Mouse (Mus musculus): ENCODE data around the gene Il5. TPM values are rescaled to one million over a fixed set of nuclear protein-coding genes. Genes with fewer than 3 reads are reported as not detected.

Il5 gene
- polyA plus RNA-seq, 1 experiment from 2014 or later: not detected

- Histone ChIP-seq H3K27me3 (replicated peaks; ENCODE audit: control insufficient read depth, insufficient read depth, low read length) (peaks cover 17% of the 10 kb centered on the region), H3K4me3 (ENCODE audit: low read depth, low read length) (peak overlapping the region; percentile 74), H3K9me3 (ENCODE audit: control insufficient read depth, low read length) (no peaks in the 10 kb centered on the region), H3K4me1 (replicated peaks; ENCODE audit: control insufficient read depth, insufficient read depth, low read length) (peaks cover 15% of the 10 kb centered on the region), H3K9ac (ENCODE audit: low read depth, low read length) (peak overlapping the region; percentile 59), H3K4me2 (peak overlapping the region; percentile 95), H3K36me3 (ENCODE audit: control insufficient read depth, insufficient read depth, low read length) (no peaks in the 10 kb centered on the region; the same call in 1 of the 2 replicates), H3K27ac (ENCODE audit: low read depth, low read length) (peak overlapping the region; percentile 55; the same call in 1 of the 2 replicates)
- DNase-seq (ENCODE audit: low spot score) (peak; percentile 67), ATAC-seq (replicated peaks; ENCODE audit: low FRiP score) (peak; percentile 65)
- under 1% methylated on average over 75 of the region's 75 CpGs for WGBS
Observed at GRCm38 (mm10) chr11:53770125-53770791, 49.7 kb downstream of the Il5 start.

GRCm38 (mm10) chr11:53771001-53771744 is 50.6 kb downstream of the Il5 start:
- peak overlapping the region; percentile 95 for H3K4me2 ChIP-seq
- no peak for ATAC-seq (replicated peaks; ENCODE audit: low FRiP score)
- H3K4me3 ChIP-seq (ENCODE audit: low read depth, low read length): peak overlapping the region; percentile 74
- WGBS: 72% methylated on average over 11 of the region's 11 CpGs
- no peak overlapping the region for H3K27ac ChIP-seq (ENCODE audit: low read depth, low read length)
- H3K36me3 ChIP-seq (ENCODE audit: control insufficient read depth, insufficient read depth, low read length): no peaks in the 10 kb centered on the region; the same call in 1 of the 2 replicates
- peaks cover 13% of the 10 kb centered on the region for H3K4me1 ChIP-seq (replicated peaks; ENCODE audit: control insufficient read depth, insufficient read depth, low read length)
- peaks cover 17% of the 10 kb centered on the region for H3K27me3 ChIP-seq (replicated peaks; ENCODE audit: control insufficient read depth, insufficient read depth, low read length)
- no peaks in the 10 kb centered on the region for H3K9me3 ChIP-seq (ENCODE audit: control insufficient read depth, low read length)
- no peak overlapping the region for H3K9ac ChIP-seq (ENCODE audit: low read depth, low read length)
- no peak for DNase-seq (ENCODE audit: low spot score)

GRCm38 (mm10) chr11:53772536-53772935 is 51.9 kb downstream of the Il5 start:
- Histone ChIP-seq H3K4me1 (replicated peaks; ENCODE audit: control insufficient read depth, insufficient read depth, low read length) (peaks cover 13% of the 10 kb centered on the region), H3K27me3 (replicated peaks; ENCODE audit: control insufficient read depth, insufficient read depth, low read length) (peaks cover 17% of the 10 kb centered on the region), H3K4me2 (0 out of 2 replicates have a peak overlapping the region, but pooled peaks have one; percentile 25), H3K9me3 (ENCODE audit: control insufficient read depth, low read length) (no peaks in the 10 kb centered on the region), H3K9ac (ENCODE audit: low read depth, low read length) (no peak overlapping the region), H3K36me3 (ENCODE audit: control insufficient read depth, insufficient read depth, low read length) (peaks cover 2% of the 10 kb centered on the region; the same call in 1 of the 2 replicates), H3K4me3 (ENCODE audit: low read depth, low read length) (no peak overlapping the region), H3K27ac (ENCODE audit: low read depth, low read length) (no peak overlapping the region)
- DNase-seq (ENCODE audit: low spot score) (no peak), ATAC-seq (replicated peaks; ENCODE audit: low FRiP score) (no peak)
- 59% methylated on average over 9 of the region's 9 CpGs for WGBS

GRCm38 (mm10) chr11:53773087-53773486 is 52.5 kb downstream of the Il5 start, which contains the start of gene Gm17334:
Gm17334 (minus strand) TSS chr11:53773187.
- no peak for ATAC-seq (replicated peaks; ENCODE audit: low FRiP score)
- Histone ChIP-seq H3K4me3 (ENCODE audit: low read depth, low read length) (no peak within 1 kb of the TSS), H3K9me3 (ENCODE audit: control insufficient read depth, low read length) (no peaks in the 10 kb centered on the region), H3K36me3 (ENCODE audit: control insufficient read depth, insufficient read depth, low read length) (peaks cover 2% of the 10 kb centered on the region; the same call in 1 of the 2 replicates), H3K4me2 (0 out of 2 replicates have a peak within 1 kb of the TSS, but pooled peaks have one; percentile 25), H3K4me1 (replicated peaks; ENCODE audit: control insufficient read depth, insufficient read depth, low read length) (peaks cover 13% of the 10 kb centered on the region), H3K27ac (ENCODE audit: low read depth, low read length) (no peak within 1 kb of the TSS), H3K9ac (ENCODE audit: low read depth, low read length) (no peak within 1 kb of the TSS), H3K27me3 (replicated peaks; ENCODE audit: control insufficient read depth, insufficient read depth, low read length) (peaks cover 17% of the 10 kb centered on the region)
- WGBS: 81% methylated on average over 5 of the region's 5 CpGs
- no peak for DNase-seq (ENCODE audit: low spot score)

- no peak overlapping the region for H3K4me2 ChIP-seq
- H3K27ac ChIP-seq (ENCODE audit: low read depth, low read length): no peak overlapping the region
- no peak overlapping the region for H3K9ac ChIP-seq (ENCODE audit: low read depth, low read length)
- H3K4me3 ChIP-seq (ENCODE audit: low read depth, low read length): no peak overlapping the region
- no peak for ATAC-seq (replicated peaks; ENCODE audit: low FRiP score)
- H3K4me1 ChIP-seq (replicated peaks; ENCODE audit: control insufficient read depth, insufficient read depth, low read length): peaks cover 13% of the 10 kb centered on the region
- peaks cover 2% of the 10 kb centered on the region; the same call in 1 of the 2 replicates for H3K36me3 ChIP-seq (ENCODE audit: control insufficient read depth, insufficient read depth, low read length)
- DNase-seq (ENCODE audit: low spot score): no peak
- no peaks in the 10 kb centered on the region for H3K9me3 ChIP-seq (ENCODE audit: control insufficient read depth, low read length)
- peaks cover 12% of the 10 kb centered on the region for H3K27me3 ChIP-seq (replicated peaks; ENCODE audit: control insufficient read depth, insufficient read depth, low read length)
- 89% methylated on average over 16 of the region's 16 CpGs for WGBS
Observed at GRCm38 (mm10) chr11:53773641-53774360, 53.2 kb downstream of the Il5 start.

Small RNA genes lying within 50 kb of the gene (microRNA-seq; reads per million reads assigned to microRNA genes)
- gene Mir7671 (ENCODE audit: borderline number of aligned reads): not detected

Other genes starting within 250 kb of the Il5 start
- gene Gm9945, start 240.6 kb upstream of the Il5 start, polyA plus RNA-seq (2014; fragmentation: Nextera tagmentation; extraction: Ambion mirVana): not detected in 2 replicates
- gene Sowaha, start 240.5 kb upstream of the Il5 start, polyA plus RNA-seq (2014; fragmentation: Nextera tagmentation; extraction: Ambion mirVana): 1.1 and 1.5 TPM in 2 replicates
- gene Sept8, start 201.5 kb upstream of the Il5 start, polyA plus RNA-seq (2014; fragmentation: Nextera tagmentation; extraction: Ambion mirVana): 43.4 and 47.4 TPM in 2 replicates
- gene Kif3a, start 153.4 kb upstream of the Il5 start, polyA plus RNA-seq (2014; fragmentation: Nextera tagmentation; extraction: Ambion mirVana): 22.3 and 27.4 TPM in 2 replicates
- gene Il4, start 102.1 kb upstream of the Il5 start, polyA plus RNA-seq (2014; fragmentation: Nextera tagmentation; extraction: Ambion mirVana): 1.9 and 3.2 TPM in 2 replicates
- gene Il13, start 86.1 kb upstream of the Il5 start, polyA plus RNA-seq (2014; fragmentation: Nextera tagmentation; extraction: Ambion mirVana): not detected in 2 replicates
- gene Rad50, start 13.5 kb upstream of the Il5 start, polyA plus RNA-seq (2014; fragmentation: Nextera tagmentation; extraction: Ambion mirVana): 36.4 and 37.5 TPM in 2 replicates
- 8.4 and 8.7 TPM in 2 replicates for gene Irf1, start 49.2 kb downstream of the Il5 start, polyA plus RNA-seq (2014; fragmentation: Nextera tagmentation; extraction: Ambion mirVana)
- not detected in 2 replicates for gene Gm17334, start 52.4 kb downstream of the Il5 start, polyA plus RNA-seq (2014; fragmentation: Nextera tagmentation; extraction: Ambion mirVana)
- gene Gm12216, start 138.5 kb downstream of the Il5 start, polyA plus RNA-seq (2014; fragmentation: Nextera tagmentation; extraction: Ambion mirVana): 0.51 TPM in 1 of 2 replicates, not detected in the other
- gene Slc22a5, start 170.9 kb downstream of the Il5 start, polyA plus RNA-seq (2014; fragmentation: Nextera tagmentation; extraction: Ambion mirVana): 4.4 and 4.8 TPM in 2 replicates